Mouse (Mus musculus) megakaryocyte, embryonic 14.5 days (primary cell): Measurements from ENCODE around the gene Fgfr2.

Experiments
- FLI1 ChIP-seq: IDR thresholded peaks from 2 replicates; pipeline ENCODE4 v1.6.1; 2012; ENCODE audit warnings: low read length, inconsistent platforms, mixed read lengths
- GATA1 ChIP-seq: IDR thresholded peaks from 3 replicates; pipeline ENCODE4 v1.6.1; 2012; ENCODE audit warnings: mixed read lengths, low read length, inconsistent platforms, borderline replicate concordance

DNA sequence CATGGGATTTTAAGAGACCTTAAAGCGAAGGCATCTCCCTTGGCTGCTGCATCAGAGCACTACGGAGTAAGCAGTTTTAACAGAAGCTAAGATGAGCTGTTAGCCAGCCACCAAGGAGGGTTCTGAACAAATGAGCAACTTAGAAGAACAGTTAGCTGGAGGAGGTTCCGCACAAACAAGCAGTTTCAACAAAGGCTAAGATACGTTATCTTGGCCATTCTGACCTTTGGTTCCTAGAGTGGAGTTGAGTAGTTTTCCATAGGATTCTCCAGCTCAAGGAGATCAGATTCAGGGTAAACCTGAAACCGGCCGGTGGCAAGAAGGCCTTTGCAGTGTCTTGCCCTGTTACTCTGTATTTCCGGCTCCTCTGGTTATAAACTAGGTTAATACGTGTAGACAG is 1759.0 kb downstream of the Fgfr2 start:
- TF ChIP-seq GATA1 (no peak), FLI1 (no peak)
